Mouse (Mus musculus) stomach, embryonic 16.5 days (tissue): ENCODE data around the gene Supt3. TPM values are rescaled to one million over a fixed set of nuclear protein-coding genes. Genes with fewer than 3 reads are reported as not detected.

ENCODE experiments used
- polyA plus RNA-seq: library from polyadenylated mRNA; unstranded; fragments of >200 nt; fragmentation: Nextera tagmentation; extraction: Ambion mirVana; gene quantifications from 2 replicates; pipeline ENCODE4 v1.2.1, GENCODE M21; 2015

The Supt3 gene
- polyA plus RNA-seq, 1 experiment from 2014 or later = 17.4 TPM

Other genes with a start within 250 kb of the Supt3 start
- gene Runx2, start 37.6 kb downstream of the Supt3 start, polyA plus RNA-seq = 0.89 and 1.5 TPM in 2 replicates